Mouse (Mus musculus) kidney, adult 2 months (tissue): ENCODE measurements around the gene Scin. TPM values are rescaled to one million over a fixed set of nuclear protein-coding genes. Genes with fewer than 3 reads are reported as not detected.

Experiments used
- DNase-seq: peaks from one replicate; pipeline ENCODE4 v3.0.0; 2021
- H3K27ac ChIP-seq: fragments of 200-500 bp; 2 replicates; pipeline ENCODE4 v1.5.1; 2012; ENCODE audit warnings: low read depth, low read length, control low read depth, inconsistent platforms; ENCODE audit not compliant: insufficient read depth
- H3K27me3 ChIP-seq: fragments of 200-500 bp; replicated peaks from 2 replicates; pipeline ENCODE4 v1.6.1; 2012; ENCODE audit warnings: mild to moderate bottlenecking, moderate library complexity, low read length, inconsistent platforms; ENCODE audit not compliant: control insufficient read depth, insufficient read depth
- H3K36me3 ChIP-seq: fragments of 200-500 bp; 2 replicates; pipeline ENCODE4 v1.6.1; 2012; ENCODE audit warnings: mild to moderate bottlenecking, moderate library complexity, low read length, inconsistent platforms; ENCODE audit not compliant: control insufficient read depth, insufficient read depth
- H3K4me1 ChIP-seq: fragments of 200-500 bp; 2 replicates; pipeline ENCODE4 v1.6.1; 2011; ENCODE audit warnings: low read length; ENCODE audit not compliant: control insufficient read depth, insufficient read depth
- H3K4me3 ChIP-seq: fragments of 200-500 bp; 2 replicates; pipeline ENCODE4 v1.5.1; 2011; ENCODE audit warnings: mild to moderate bottlenecking, low read depth, low read length, control low read depth; ENCODE audit not compliant: insufficient read depth
- CTCF ChIP-seq: fragments of 200-500 bp; conservative IDR thresholded peaks from 2 replicates; pipeline ENCODE4 v1.5.1; 2011; ENCODE audit warnings: low read depth, mild to moderate bottlenecking, control low read depth, low read length, moderate library complexity, mixed read lengths; ENCODE audit not compliant: insufficient read depth, insufficient read length
- POLR2A ChIP-seq: fragments of 200-500 bp; IDR thresholded peaks from one replicate; pipeline ENCODE4 v1.6.1; 2011; ENCODE audit warnings: low read depth, low read length, control low read depth
- WGBS: fragments of 180-500 bp; shearing (Covaris S2); methylation state at CpG from one replicate; pipeline ENCODE4 v1.1.7; 2018; 5-methylcytosine and 5-hydroxymethylcytosine counted together
- polyA plus RNA-seq: library from polyadenylated mRNA; depleted of rRNA; stranded (reverse); fragments of >200 nt; gene quantifications from 2 replicates; pipeline ENCODE4 v1.2.3, GENCODE M21; 2012

The Scin gene
- polyA plus RNA-seq, 1 experiment = 37.1 TPM

- DNase-seq = no peak
- H3K36me3 ChIP-seq = no peaks in the 10 kb centered on the region
- 91% methylated on average over 3 of the region's 3 CpGs for WGBS
- no peaks in the 10 kb centered on the region for H3K27me3 ChIP-seq
- no peak overlapping the region for H3K4me3 ChIP-seq
- TF ChIP-seq POLR2A = no peak
- no peak for TF ChIP-seq CTCF
- H3K4me1 ChIP-seq = no peaks in the 10 kb centered on the region
- no peak overlapping the region for H3K27ac ChIP-seq
Measured at GRCm38 (mm10) chr12:40027846-40028245, 106.2 kb downstream of the Scin start.

- 79% methylated on average over 3 of the region's 3 CpGs for WGBS
- Histone ChIP-seq H3K4me1 (no peaks in the 10 kb centered on the region), H3K27me3 (no peaks in the 10 kb centered on the region), H3K4me3 (no peak overlapping the region), H3K27ac (no peak overlapping the region), H3K36me3 (no peaks in the 10 kb centered on the region)
- DNase-seq = no peak
- TF ChIP-seq CTCF (no peak), POLR2A (no peak)
Measured at GRCm38 (mm10) chr12:40027444-40027843, 106.6 kb downstream of the Scin start.

GRCm38 (mm10) chr12:40023918-40024317 is 110.1 kb downstream of the Scin start:
- TF ChIP-seq CTCF (no peak), POLR2A (no peak)
- Histone ChIP-seq H3K36me3 (no peaks in the 10 kb centered on the region), H3K4me3 (no peak overlapping the region), H3K27ac (no peak overlapping the region), H3K4me1 (0 out of 2 replicates have a peak, but pooled peaks cover 1% of the 10 kb centered on the region), H3K27me3 (no peaks in the 10 kb centered on the region)
- 85% methylated on average over 2 of the region's 2 CpGs for WGBS
- DNase-seq = no peak

- WGBS = 71% methylated on average over 3 of the region's 3 CpGs
- no peak overlapping the region for H3K27ac ChIP-seq
- DNase-seq = no peak
- no peaks in the 10 kb centered on the region for H3K36me3 ChIP-seq
- H3K4me3 ChIP-seq = no peak overlapping the region
- TF ChIP-seq CTCF = no peak
- no peak for TF ChIP-seq POLR2A
- H3K4me1 ChIP-seq = peaks cover 2% of the 10 kb centered on the region; the same call in 1 of the 2 replicates
- H3K27me3 ChIP-seq = no peaks in the 10 kb centered on the region
Measured at GRCm38 (mm10) chr12:40023014-40023642, 110.9 kb downstream of the Scin start.

GRCm38 (mm10) chr12:40022344-40022743 is 111.7 kb downstream of the Scin start:
- H3K4me3 ChIP-seq = no peak overlapping the region
- H3K36me3 ChIP-seq = no peaks in the 10 kb centered on the region
- peaks cover 5% of the 10 kb centered on the region; the same call in 1 of the 2 replicates for H3K4me1 ChIP-seq
- H3K27me3 ChIP-seq = no peaks in the 10 kb centered on the region
- TF ChIP-seq POLR2A (no peak), CTCF (no peak)
- H3K27ac ChIP-seq = no peak overlapping the region
- 87% methylated on average over 3 of the region's 3 CpGs for WGBS
- no peak for DNase-seq

GRCm38 (mm10) chr12:40017955-40018505 is 116.0 kb downstream of the Scin start:
- peaks cover 15% of the 10 kb centered on the region for H3K4me1 ChIP-seq
- H3K36me3 ChIP-seq = no peaks in the 10 kb centered on the region
- no peaks in the 10 kb centered on the region for H3K27me3 ChIP-seq
- WGBS = 65% methylated on average over 6 of the region's 6 CpGs
- H3K27ac ChIP-seq = no peak overlapping the region
- peak overlapping the region; percentile 45; the same call in 1 of the 2 replicates for H3K4me3 ChIP-seq
- DNase-seq = no peak
- TF ChIP-seq CTCF (no peak), POLR2A (no peak)

- peaks cover 15% of the 10 kb centered on the region for H3K4me1 ChIP-seq
- WGBS = 8% methylated on average over 19 of the region's 19 CpGs
- peak overlapping the region; percentile 54 for H3K4me3 ChIP-seq
- H3K27ac ChIP-seq = peak overlapping the region; percentile 87
- peak; percentile 85 for DNase-seq
- no peaks in the 10 kb centered on the region for H3K36me3 ChIP-seq
- TF ChIP-seq CTCF (no peak), POLR2A (no peak)
- H3K27me3 ChIP-seq = no peaks in the 10 kb centered on the region
Measured at GRCm38 (mm10) chr12:40016648-40017460, 117.2 kb downstream of the Scin start.
